Mouse (Mus musculus): ENCODE data around the gene Rgsl1. TPM values are rescaled to one million over a fixed set of nuclear protein-coding genes. Genes with fewer than 3 reads are reported as not detected.
"Not testable (repeated sequence)": the region's sequence is repeated elsewhere in the genome, so short reads cannot be mapped to it uniquely, and the experiment has no call there.

The Rgsl1 gene
- not detected in 2 replicates for polyA plus RNA-seq (2016; fragmentation: Nextera tagmentation; extraction: Ambion mirVana)

DNA sequence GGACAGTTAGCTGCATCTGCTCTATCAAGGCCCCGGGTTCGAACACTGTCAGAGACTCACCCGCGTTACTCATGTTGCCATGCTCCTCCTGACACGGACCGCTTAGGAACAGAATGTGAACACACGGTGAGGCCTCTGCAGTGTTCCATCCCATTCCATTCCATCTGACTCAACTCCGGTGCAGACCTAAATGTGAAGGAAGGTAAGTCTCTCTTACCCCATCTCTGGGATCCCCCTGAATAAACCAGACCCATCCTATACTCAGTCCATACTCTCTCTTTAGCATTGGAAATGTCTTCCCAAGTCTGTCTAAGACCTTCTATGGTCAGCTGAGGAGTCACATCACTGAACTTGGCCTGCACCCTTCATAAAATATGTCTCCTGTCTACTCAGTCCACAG, at the start of gene Rgsl1:
Rgsl1 (minus strand) TSS at position 101 of the 400 bp plus-strand sequence.
- H3K27me3 ChIP-seq: no peaks in the 10 kb centered on the region
- H3K9ac ChIP-seq (replicated peaks): no peak within 1 kb of the TSS

DNA sequence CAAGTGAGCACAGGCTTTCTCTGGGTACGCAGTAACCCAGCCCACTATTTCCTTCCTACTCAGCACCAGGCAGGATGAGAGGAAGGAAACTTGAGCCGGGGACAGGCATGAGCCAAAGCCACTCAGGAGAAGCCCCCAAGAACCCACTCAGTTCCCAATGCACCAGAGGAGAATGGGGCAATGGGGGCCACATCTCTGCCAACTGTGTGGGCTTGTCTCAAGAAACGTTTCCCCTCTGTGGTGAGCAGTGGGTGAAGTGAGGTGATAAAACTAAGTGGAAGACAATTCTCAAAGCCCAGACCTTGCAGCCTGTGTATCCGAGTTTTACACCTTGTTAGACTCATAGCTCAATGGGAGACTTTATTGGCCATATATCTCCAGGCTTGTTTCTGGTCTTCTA, 47.5 kb upstream of the Rgsl1 start, which contains the start of gene Teddm1a:
Teddm1a (plus strand) TSS at position 301 of the 400 bp plus-strand sequence.
- WGBS: 55% methylated on average over 4 of the region's 4 CpGs
- H3K9me3 ChIP-seq: no peaks in the 10 kb centered on the region
- ATAC-seq (ENCODE audit: insufficient number of reproducible peaks, insufficient read depth, low FRiP score, low TSS enrichment, low read depth): no peak

More for the DNA sequence above, at the start of gene Rgsl1:
- Histone ChIP-seq H3K27ac (no peak within 1 kb of the TSS), H3K4me2 (no peak within 1 kb of the TSS), H3K4me1 (replicated peaks) (no peaks in the 10 kb centered on the region), H3K36me3 (no peaks in the 10 kb centered on the region), H3K4me3 (replicated peaks) (no peak within 1 kb of the TSS), H3K9me3 (no peaks in the 10 kb centered on the region)
- WGBS: 96% methylated on average over 8 of the region's 8 CpGs
- no peak for ATAC-seq (ENCODE audit: insufficient number of reproducible peaks, insufficient read depth, low FRiP score, low TSS enrichment, low read depth)

DNA sequence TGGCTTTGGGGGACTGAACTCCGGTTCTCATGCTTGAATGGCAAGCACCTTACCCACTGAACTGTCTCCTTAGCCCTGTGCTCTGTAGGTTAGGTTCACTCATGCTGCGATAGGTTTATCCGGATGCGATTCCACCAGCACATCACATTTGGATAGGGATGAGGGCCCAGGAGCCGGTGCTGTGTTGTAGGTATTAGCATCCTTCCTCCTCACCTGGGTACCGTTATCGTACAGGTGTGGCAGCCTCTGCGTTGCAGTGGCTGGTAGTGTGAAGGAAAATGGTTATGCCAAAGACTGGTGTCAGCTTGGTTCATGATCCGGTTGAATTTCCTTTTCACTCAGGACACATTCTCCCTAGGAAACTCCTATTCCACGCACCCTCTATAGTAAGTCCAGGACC, 46.2 kb upstream of the Rgsl1 start:
- no peak overlapping the region for H3K27ac ChIP-seq
- no peaks in the 10 kb centered on the region for H3K36me3 ChIP-seq
- no peaks in the 10 kb centered on the region for H3K9me3 ChIP-seq
- H3K27me3 ChIP-seq: 0 out of 2 replicates have a peak, but pooled peaks cover 5% of the 10 kb centered on the region
- ATAC-seq (ENCODE audit: insufficient number of reproducible peaks, insufficient read depth, low FRiP score, low TSS enrichment, low read depth): no peak
- H3K4me3 ChIP-seq (replicated peaks): no peak overlapping the region
- no peak overlapping the region for H3K4me2 ChIP-seq
- H3K9ac ChIP-seq (replicated peaks): no peak overlapping the region
- 92% methylated on average over 10 of the region's 10 CpGs for WGBS
- H3K4me1 ChIP-seq (replicated peaks): peaks cover 12% of the 10 kb centered on the region

More for the DNA sequence above, 47.5 kb upstream of the Rgsl1 start, which contains the start of gene Teddm1a:
- peaks cover 12% of the 10 kb centered on the region; the same call in 1 of the 2 replicates for H3K4me1 ChIP-seq (replicated peaks)
- no peak within 1 kb of the TSS for H3K4me2 ChIP-seq
- no peaks in the 10 kb centered on the region for H3K36me3 ChIP-seq
- 0 out of 2 replicates have a peak, but pooled peaks cover 5% of the 10 kb centered on the region for H3K27me3 ChIP-seq
- no peak within 1 kb of the TSS for H3K9ac ChIP-seq (replicated peaks)
- H3K27ac ChIP-seq: no peak within 1 kb of the TSS
- no peak within 1 kb of the TSS for H3K4me3 ChIP-seq (replicated peaks)

DNA sequence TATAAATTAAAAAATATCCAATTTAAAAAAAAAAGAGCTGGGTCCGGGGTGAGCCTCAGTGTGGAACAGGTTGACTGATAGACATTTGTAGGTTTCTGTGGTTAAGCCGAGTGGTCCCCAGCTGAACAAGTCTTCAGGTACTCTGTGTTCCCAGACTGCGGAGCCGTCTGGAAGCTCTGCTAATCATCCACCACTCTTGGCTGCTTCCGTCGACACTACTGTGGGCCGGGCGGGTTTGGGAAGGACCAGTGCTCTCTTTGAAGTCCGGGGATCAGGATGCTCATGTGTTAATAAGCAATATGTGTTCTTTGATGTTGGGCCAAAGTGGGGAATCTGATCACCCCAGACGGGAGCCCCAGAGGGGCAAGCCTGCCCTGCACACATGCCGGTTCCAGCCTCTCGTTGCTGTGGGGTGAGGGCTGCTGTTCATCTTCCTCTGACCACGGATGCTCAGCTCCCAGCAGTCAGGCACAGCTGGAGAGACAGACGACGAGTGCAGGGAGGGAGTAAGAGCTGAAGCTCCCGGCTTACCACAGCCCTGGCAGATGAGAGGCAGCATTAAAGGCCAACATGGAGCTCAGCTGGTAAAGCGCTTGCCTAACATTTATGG, 42.2 kb upstream of the Rgsl1 start:
- Histone ChIP-seq H3K9ac (replicated peaks) (no peak overlapping the region), H3K27ac (peak overlapping the region; percentile 23; the same call in 1 of the 2 replicates), H3K4me2 (no peak overlapping the region), H3K4me1 (replicated peaks) (peaks cover 9% of the 10 kb centered on the region), H3K27me3 (no peaks in the 10 kb centered on the region), H3K36me3 (no peaks in the 10 kb centered on the region), H3K9me3 (no peaks in the 10 kb centered on the region), H3K4me3 (replicated peaks) (no peak overlapping the region)
- 19% methylated on average over 17 of the region's 17 CpGs for WGBS
- ATAC-seq (ENCODE audit: insufficient number of reproducible peaks, insufficient read depth, low FRiP score, low TSS enrichment, low read depth): 0 out of 2 replicates have a peak, but pooled peaks have one; percentile 47

DNA sequence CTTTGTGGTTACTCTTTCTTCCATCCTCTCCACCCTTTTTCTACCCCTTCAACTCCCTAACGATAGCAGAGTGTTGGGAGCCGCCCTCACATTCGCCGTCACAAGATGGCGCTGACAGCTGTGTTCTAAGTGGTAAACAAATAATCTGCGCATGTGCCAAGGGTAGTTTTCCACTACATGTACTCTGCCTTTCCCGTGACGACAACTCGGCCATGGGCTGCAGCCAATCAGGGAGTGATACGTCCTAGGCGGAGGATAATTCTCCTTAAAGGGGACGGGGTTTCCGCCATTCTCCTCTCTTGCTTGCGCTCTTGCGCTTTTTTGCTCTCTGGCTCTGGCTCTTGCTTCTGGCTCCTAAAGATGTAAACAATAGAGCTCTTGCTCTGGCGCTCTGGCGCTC, 36.4 kb upstream of the Rgsl1 start:
- not testable (repeated sequence) for H3K36me3 ChIP-seq; H3K27me3 ChIP-seq; ATAC-seq (ENCODE audit: insufficient number of reproducible peaks, insufficient read depth, low FRiP score, low TSS enrichment, low read depth); H3K9me3 ChIP-seq; H3K4me3 ChIP-seq (replicated peaks); H3K9ac ChIP-seq (replicated peaks); H3K4me2 ChIP-seq; H3K27ac ChIP-seq; H3K4me1 ChIP-seq (replicated peaks)
- 96% methylated on average over 17 of the region's 17 CpGs for WGBS

DNA sequence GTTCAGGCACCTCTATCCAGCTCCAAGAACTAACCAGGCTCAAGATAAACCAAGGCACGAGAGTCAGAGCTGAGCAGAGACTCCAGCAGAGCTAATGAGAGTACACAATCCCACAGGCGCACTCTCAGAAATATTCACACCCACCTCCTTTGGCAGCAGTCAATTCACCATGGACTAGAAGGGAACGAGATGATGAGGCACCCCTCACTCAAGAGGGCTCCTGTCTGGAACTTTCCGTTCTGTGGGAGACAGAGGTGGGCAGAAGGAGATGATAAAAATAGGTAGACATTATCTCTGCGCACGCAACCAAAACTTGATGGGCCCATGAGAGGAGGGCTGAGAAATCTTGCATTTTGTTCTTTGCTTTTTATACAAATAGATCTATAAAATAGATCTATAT, 30.1 kb upstream of the Rgsl1 start, which contains the start of gene Teddm1b:
Teddm1b (plus strand) TSS at position 301 of the 400 bp plus-strand sequence.
- Histone ChIP-seq H3K9ac (replicated peaks) (no peak within 1 kb of the TSS), H3K4me2 (no peak within 1 kb of the TSS), H3K36me3 (no peaks in the 10 kb centered on the region), H3K27ac (no peak within 1 kb of the TSS), H3K27me3 (no peaks in the 10 kb centered on the region), H3K4me3 (replicated peaks) (no peak within 1 kb of the TSS), H3K4me1 (replicated peaks) (no peaks in the 10 kb centered on the region), H3K9me3 (no peaks in the 10 kb centered on the region)
- 87% methylated on average over 6 of the region's 6 CpGs for WGBS
- ATAC-seq (ENCODE audit: insufficient number of reproducible peaks, insufficient read depth, low FRiP score, low TSS enrichment, low read depth): no peak

DNA sequence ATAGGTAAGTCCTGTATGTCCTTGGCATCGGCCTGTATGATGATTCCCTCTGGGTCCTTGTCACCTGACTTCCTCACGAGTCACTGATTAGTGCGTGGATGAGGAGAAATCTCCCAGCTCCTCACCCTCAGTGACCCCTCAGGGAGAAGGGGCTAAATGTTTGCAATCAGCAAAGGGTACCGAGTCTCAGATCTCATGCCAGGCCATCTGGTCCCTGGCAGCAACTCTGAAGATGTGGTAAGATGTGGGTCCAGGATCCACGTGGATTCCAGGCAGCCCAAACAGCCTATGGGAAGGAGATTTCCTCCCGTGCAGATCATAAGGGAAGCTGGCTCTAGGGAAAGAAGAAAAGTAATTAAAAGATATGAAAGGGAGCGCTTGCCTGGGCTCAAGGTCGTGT, 12.0 kb upstream of the Rgsl1 start:
- Histone ChIP-seq H3K36me3 (no peaks in the 10 kb centered on the region), H3K27ac (no peak overlapping the region), H3K4me1 (replicated peaks) (no peaks in the 10 kb centered on the region; the same call in 1 of the 2 replicates), H3K27me3 (no peaks in the 10 kb centered on the region), H3K9ac (replicated peaks) (no peak overlapping the region), H3K4me3 (replicated peaks) (no peak overlapping the region), H3K9me3 (no peaks in the 10 kb centered on the region), H3K4me2 (no peak overlapping the region)
- ATAC-seq (ENCODE audit: insufficient number of reproducible peaks, insufficient read depth, low FRiP score, low TSS enrichment, low read depth): no peak
- 73% methylated on average over 8 of the region's 8 CpGs for WGBS

DNA sequence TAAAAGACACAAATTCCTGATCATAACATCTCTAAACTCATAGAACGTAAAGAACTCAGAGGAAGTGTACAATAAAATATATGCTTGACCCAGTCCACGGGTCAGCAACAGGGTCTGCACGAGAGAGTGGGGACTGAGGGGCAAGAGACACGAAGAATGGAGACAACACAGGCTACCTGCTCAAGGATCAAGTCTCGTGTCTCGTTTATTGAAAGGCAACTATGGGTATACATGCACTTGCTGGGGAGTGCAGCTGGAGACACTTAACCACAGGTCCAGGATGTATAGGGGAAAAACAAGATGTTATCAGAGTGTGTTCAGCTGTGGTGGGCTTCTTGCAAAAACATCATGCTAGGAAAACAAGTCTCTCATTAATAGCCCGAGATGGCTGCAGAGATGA, 8.8 kb upstream of the Rgsl1 start:
- H3K4me1 ChIP-seq (replicated peaks); H3K9me3 ChIP-seq; H3K27ac ChIP-seq; H3K9ac ChIP-seq (replicated peaks); H3K27me3 ChIP-seq; H3K36me3 ChIP-seq; ATAC-seq (ENCODE audit: insufficient number of reproducible peaks, insufficient read depth, low FRiP score, low TSS enrichment, low read depth); H3K4me2 ChIP-seq; H3K4me3 ChIP-seq (replicated peaks): not testable (repeated sequence)
- WGBS: 80% methylated on average over 7 of the region's 7 CpGs

DNA sequence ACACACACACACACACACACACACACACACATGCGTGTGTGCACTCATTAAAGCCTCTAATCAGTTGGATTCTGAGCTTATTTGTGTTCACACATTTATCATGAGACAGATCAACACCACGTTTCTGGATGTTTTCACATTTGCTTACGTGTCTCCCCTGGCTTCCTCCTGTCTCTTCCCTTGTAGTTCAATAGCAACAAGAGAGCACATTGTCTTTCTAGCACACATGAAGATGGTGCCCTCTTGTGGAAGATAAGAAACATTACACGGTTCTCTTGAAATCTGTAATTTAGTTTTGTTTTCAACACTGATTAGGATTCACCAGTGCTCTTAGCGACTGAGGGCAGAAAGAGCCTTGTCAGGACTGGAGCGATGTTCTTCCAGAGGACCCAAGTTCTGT, 2.9 kb upstream of the Rgsl1 start:
- Histone ChIP-seq H3K27me3 (no peaks in the 10 kb centered on the region), H3K36me3 (no peaks in the 10 kb centered on the region), H3K4me2 (no peak overlapping the region), H3K9ac (replicated peaks) (no peak overlapping the region), H3K9me3 (no peaks in the 10 kb centered on the region), H3K4me1 (replicated peaks) (no peaks in the 10 kb centered on the region; the same call in 1 of the 2 replicates), H3K4me3 (replicated peaks) (no peak overlapping the region), H3K27ac (no peak overlapping the region)
- no peak for ATAC-seq (ENCODE audit: insufficient number of reproducible peaks, insufficient read depth, low FRiP score, low TSS enrichment, low read depth)
- 38% methylated on average over 6 of the region's 6 CpGs for WGBS

DNA sequence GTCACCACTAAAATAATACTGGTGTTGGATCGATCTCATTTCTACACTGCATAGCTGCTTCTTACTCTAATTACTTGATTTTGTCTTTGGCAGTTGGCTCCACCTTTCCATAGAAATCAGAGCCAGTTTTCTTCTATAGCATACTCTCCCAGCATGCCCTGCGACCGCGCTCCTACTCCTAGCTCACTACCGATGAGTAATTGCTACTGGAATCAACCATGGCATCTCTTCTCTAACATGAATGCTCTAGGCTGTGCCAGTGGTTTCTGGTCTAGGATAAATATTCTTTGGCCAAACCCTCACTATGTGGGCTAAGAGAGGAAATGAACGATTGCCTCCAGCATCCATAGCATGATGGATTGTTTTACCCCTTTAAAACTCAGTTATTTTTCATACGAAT, 2.5 kb upstream of the Rgsl1 start:
- Histone ChIP-seq H3K27ac (no peak overlapping the region), H3K9ac (replicated peaks) (no peak overlapping the region), H3K4me2 (no peak overlapping the region), H3K36me3 (no peaks in the 10 kb centered on the region), H3K4me3 (replicated peaks) (no peak overlapping the region), H3K4me1 (replicated peaks) (no peaks in the 10 kb centered on the region; the same call in 1 of the 2 replicates), H3K9me3 (no peaks in the 10 kb centered on the region), H3K27me3 (no peaks in the 10 kb centered on the region)
- no peak for ATAC-seq (ENCODE audit: insufficient number of reproducible peaks, insufficient read depth, low FRiP score, low TSS enrichment, low read depth)
- 86% methylated on average over 7 of the region's 7 CpGs for WGBS

DNA sequence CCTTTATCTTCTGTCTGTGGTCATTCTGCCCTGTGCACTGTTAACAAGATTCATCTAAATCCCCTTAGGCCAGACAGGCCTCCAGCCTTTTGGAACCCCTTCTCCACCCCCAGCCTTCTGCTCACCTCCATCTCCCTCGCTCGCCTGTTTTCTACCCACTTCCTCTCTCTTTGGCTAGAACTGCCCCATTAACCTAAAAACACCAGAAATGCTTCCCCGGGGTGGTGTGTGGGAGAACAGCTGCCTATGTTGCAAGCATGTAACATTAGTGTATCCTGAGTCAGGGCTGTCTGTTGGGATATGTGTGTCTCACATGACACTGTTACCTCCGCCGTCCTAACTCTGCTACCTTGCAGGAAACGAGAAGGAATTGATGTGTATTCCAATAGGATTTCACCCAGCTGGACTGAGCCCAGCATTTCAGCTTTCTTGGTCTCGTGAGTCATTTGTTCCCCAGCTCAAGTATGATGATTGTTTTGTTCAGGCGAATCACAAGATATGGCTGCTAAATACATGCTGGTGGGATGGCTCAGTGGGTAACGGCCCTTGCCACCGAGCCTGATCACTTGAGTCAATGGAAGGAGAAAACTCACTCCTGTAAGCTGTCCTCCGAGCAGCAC, 1.7 kb downstream of the Rgsl1 start:
- WGBS: 84% methylated on average over 11 of the region's 11 CpGs
- ATAC-seq (ENCODE audit: insufficient number of reproducible peaks, insufficient read depth, low FRiP score, low TSS enrichment, low read depth): no peak

More for the DNA sequence above, 1.7 kb downstream of the Rgsl1 start:
- Histone ChIP-seq H3K4me3 (replicated peaks) (no peak overlapping the region), H3K36me3 (no peaks in the 10 kb centered on the region), H3K4me2 (no peak overlapping the region), H3K27ac (no peak overlapping the region), H3K27me3 (no peaks in the 10 kb centered on the region), H3K9ac (replicated peaks) (no peak overlapping the region), H3K4me1 (replicated peaks) (no peaks in the 10 kb centered on the region), H3K9me3 (no peaks in the 10 kb centered on the region)

Data from limb, embryonic 12.5 days (tissue).